Mouse (Mus musculus) left cerebral cortex, postnatal 4 days (tissue): Measurements from ENCODE around the gene Otop2. TPM values are rescaled to one million over a fixed set of nuclear protein-coding genes. Genes with fewer than 3 reads are reported as not detected.

Experiments used
- DNase-seq: peaks from one replicate; pipeline ENCODE4 v3.0.0-alpha.2; 2022
- intact Hi-C: fragments of 180-260 bp; cut with DNase I; formaldehyde crosslinking; loops from one replicate; pipeline ENCODE4 v1.15.1; 2025
- total RNA-seq, 2 experiments: library from RNA; stranded (reverse); gene quantifications; 2 replicates each; pipeline ENCODE4 v1.2.3; 2021

Gene Otop2
- total RNA-seq: not detected

- DNase-seq: no peak
- intact Hi-C loops: no loop called here
Observed at GRCm38 (mm10) chr11:115306863-115307262, at the start of gene Otop2. Otop2 (plus strand) TSS chr11:115307163.

GRCm38 (mm10) chr11:115257775-115258510, 49.0 kb upstream of the Otop2 start:
- intact Hi-C loops: no loop called here
- DNase-seq: no peak

- intact Hi-C loops: no loop called here
- DNase-seq: no peak
Observed at GRCm38 (mm10) chr11:115259134-115259533, 47.8 kb upstream of the Otop2 start.

- intact Hi-C loops: loop anchor here (10.0 kb wide), 1 partner anchor 178 kb away; no protein-coding TSS in a partner anchor
Observed at GRCm38 (mm10) chr11:115262954-115263353, 44.0 kb upstream of the Otop2 start.

GRCm38 (mm10) chr11:115264136-115264861, 42.7 kb upstream of the Otop2 start:
- intact Hi-C loops: loop anchor here (10.0 kb wide), 1 partner anchor 179 kb away; no protein-coding TSS in a partner anchor
- DNase-seq: no peak

More at GRCm38 (mm10) chr11:115262954-115263353, 44.0 kb upstream of the Otop2 start:
- no peak for DNase-seq

GRCm38 (mm10) chr11:115264862-115265668, 41.9 kb upstream of the Otop2 start:
- DNase-seq: peak; percentile 63
- intact Hi-C loops: loop anchor here (10.0 kb wide), 1 partner anchor 180 kb away; no protein-coding TSS in a partner anchor

GRCm38 (mm10) chr11:115265771-115266399, 41.1 kb upstream of the Otop2 start:
- DNase-seq: no peak
- intact Hi-C loops: loop anchor here (10.0 kb wide), 1 partner anchor 181 kb away; no protein-coding TSS in a partner anchor

- intact Hi-C loops: loop anchor here (10.0 kb wide), 1 partner anchor 182 kb away; no protein-coding TSS in a partner anchor
- DNase-seq: no peak
Observed at GRCm38 (mm10) chr11:115266400-115266778, 40.6 kb upstream of the Otop2 start.

GRCm38 (mm10) chr11:115267061-115267883, 39.7 kb upstream of the Otop2 start, which contains the start of gene Grin2c:
Grin2c (minus strand) TSS chr11:115267243.
- intact Hi-C loops: loop anchor here (10.0 kb wide), 1 partner anchor 182 kb away; no protein-coding TSS in a partner anchor
- DNase-seq: no peak

- intact Hi-C loops: loop anchor here (10.0 kb wide), 1 partner anchor 183 kb away; no protein-coding TSS in a partner anchor
Observed at GRCm38 (mm10) chr11:115267958-115268357, 39.0 kb upstream of the Otop2 start.

GRCm38 (mm10) chr11:115269330-115270066, 37.5 kb upstream of the Otop2 start:
- intact Hi-C loops: loop anchor here (5.0 to 10.0 kb wide), 2 partner anchors 67 to 185 kb away; no protein-coding TSS in a partner anchor
- DNase-seq: no peak

More at GRCm38 (mm10) chr11:115267958-115268357, 39.0 kb upstream of the Otop2 start:
- no peak for DNase-seq

- intact Hi-C loops: loop anchor here (5.0 kb wide), 1 partner anchor 68 kb away; no protein-coding TSS in a partner anchor
- peak; percentile 83 for DNase-seq
Observed at GRCm38 (mm10) chr11:115270148-115270861, 36.7 kb upstream of the Otop2 start.

- intact Hi-C loops: loop anchor here (5.0 kb wide), 1 partner anchor 69 kb away; no protein-coding TSS in a partner anchor
Observed at GRCm38 (mm10) chr11:115271052-115271451, 35.9 kb upstream of the Otop2 start.

GRCm38 (mm10) chr11:115271481-115271880, 35.5 kb upstream of the Otop2 start:
- no peak for DNase-seq
- intact Hi-C loops: loop anchor here (5.0 kb wide), 1 partner anchor 69 kb away; no protein-coding TSS in a partner anchor

More at GRCm38 (mm10) chr11:115271052-115271451, 35.9 kb upstream of the Otop2 start:
- DNase-seq: no peak

- intact Hi-C loops: loop anchor here (5.0 kb wide), 1 partner anchor 71 kb away; no protein-coding TSS in a partner anchor
- DNase-seq: no peak
Observed at GRCm38 (mm10) chr11:115272894-115273498, 34.0 kb upstream of the Otop2 start.

GRCm38 (mm10) chr11:115273735-115274134, 33.2 kb upstream of the Otop2 start:
- intact Hi-C loops: loop anchor here (5.0 kb wide), 1 partner anchor 71 kb away; no protein-coding TSS in a partner anchor
- DNase-seq: no peak

GRCm38 (mm10) chr11:115274178-115274577, 32.8 kb upstream of the Otop2 start:
- intact Hi-C loops: loop anchor here (5.0 kb wide), 1 partner anchor 72 kb away; no protein-coding TSS in a partner anchor

More at GRCm38 (mm10) chr11:115274178-115274577, 32.8 kb upstream of the Otop2 start:
- no peak for DNase-seq
